Mouse (Mus musculus) hindbrain, embryonic 14.5 days (tissue): ENCODE results near the gene Actr1a. TPM values are rescaled to one million over a fixed set of nuclear protein-coding genes. Genes with fewer than 3 reads are reported as not detected.
A peak's percentile ranks its signal among the peaks of the same experiment; 100 is the strongest.

Source experiments
- ATAC-seq: fragments of 200-750 bp; cut with Nextera tagmentation; 2 replicates; pipeline ENCODE4 v1.8.0; 2017; ENCODE audit warnings: moderate number of reproducible peaks, mild to moderate bottlenecking, moderate TSS enrichment, moderate library complexity; ENCODE audit not compliant: low FRiP score
- DNase-seq: peaks from one replicate; pipeline ENCODE4 v3.0.0-alpha.2; 2015; ENCODE audit warnings: low spot score
- H3K27ac ChIP-seq: fragments of 300-500 bp; sonication (generic); 2 replicates; pipeline ENCODE4 v1.5.1; 2014; ENCODE audit warnings: mild to moderate bottlenecking, moderate library complexity
- H3K27me3 ChIP-seq: fragments of 300-500 bp; sonication (generic); 2 replicates; pipeline ENCODE4 v1.6.1; 2014; ENCODE audit warnings: mild to moderate bottlenecking, low read length, mixed read lengths; ENCODE audit not compliant: control insufficient read depth, insufficient read depth
- H3K36me3 ChIP-seq: fragments of 300-500 bp; sonication (generic); replicated peaks from 2 replicates; pipeline ENCODE4 v1.6.1; 2014; ENCODE audit not compliant: control insufficient read depth, insufficient read depth
- H3K4me1 ChIP-seq: fragments of 300-500 bp; sonication (generic); replicated peaks from 2 replicates; pipeline ENCODE4 v1.6.1; 2014; ENCODE audit warnings: antibody characterized with exemption, low read length, mixed read lengths; ENCODE audit not compliant: control insufficient read depth, insufficient read depth
- H3K4me2 ChIP-seq: fragments of 300-500 bp; sonication (generic); replicated peaks from 2 replicates; pipeline ENCODE4 v1.6.1; 2014; ENCODE audit warnings: mild to moderate bottlenecking, moderate library complexity
- H3K4me3 ChIP-seq: fragments of 300-500 bp; sonication (generic); replicated peaks from 2 replicates; pipeline ENCODE4 v1.5.1; 2014; ENCODE audit warnings: mild to moderate bottlenecking, low read length
- H3K9ac ChIP-seq: fragments of 300-500 bp; sonication (generic); 2 replicates; pipeline ENCODE4 v1.6.1; 2014
- H3K9me3 ChIP-seq: fragments of 300-500 bp; sonication (generic); 2 replicates; pipeline ENCODE4 v1.6.1; 2016; ENCODE audit warnings: low read length; ENCODE audit not compliant: control insufficient read depth
- WGBS: fragments of 180-500 bp; shearing (Covaris S2); extraction: QIAGEN DNeasy Blood & Tissue Kit; methylation state at CpG from one replicate; pipeline ENCODE4 v1.1.7; 2014; 5-methylcytosine and 5-hydroxymethylcytosine counted together
- polyA plus RNA-seq: library from polyadenylated mRNA; unstranded; fragments of >200 nt; fragmentation: Nextera tagmentation; extraction: Ambion mirVana; gene quantifications from 2 replicates; pipeline ENCODE4 v1.2.1, GENCODE M21; 2014

Actr1a gene
- polyA plus RNA-seq, 1 experiment from 2014 or later: 327 TPM

- Histone ChIP-seq H3K27ac (no peak overlapping the region), H3K9ac (no peak overlapping the region)
Observed at GRCm38 (mm10) chr19:46332721-46333339, 62.7 kb downstream of the Actr1a start.

GRCm38 (mm10) chr19:46331936-46332335 is 63.6 kb downstream of the Actr1a start:
- H3K36me3 ChIP-seq: peaks cover 25% of the 10 kb centered on the region
- H3K9me3 ChIP-seq: no peaks in the 10 kb centered on the region
- no peak overlapping the region for H3K9ac ChIP-seq
- 80% methylated on average over 3 of the region's 3 CpGs for WGBS
- no peaks in the 10 kb centered on the region for H3K27me3 ChIP-seq
- no peak overlapping the region; the same call in 1 of the 2 replicates for H3K4me2 ChIP-seq
- no peak overlapping the region for H3K4me3 ChIP-seq
- H3K27ac ChIP-seq: no peak overlapping the region
- peaks cover 28% of the 10 kb centered on the region for H3K4me1 ChIP-seq
- ATAC-seq (no peak), DNase-seq (no peak)

More at GRCm38 (mm10) chr19:46332721-46333339, 62.7 kb downstream of the Actr1a start:
- no peak for ATAC-seq
- WGBS: 37% methylated on average over 7 of the region's 7 CpGs
- Histone ChIP-seq H3K36me3 (peaks cover 25% of the 10 kb centered on the region), H3K4me3 (no peak overlapping the region), H3K4me2 (no peak overlapping the region), H3K9me3 (no peaks in the 10 kb centered on the region), H3K27me3 (no peaks in the 10 kb centered on the region), H3K4me1 (peaks cover 29% of the 10 kb centered on the region)
- DNase-seq: no peak

- ATAC-seq (no peak), DNase-seq (no peak)
- H3K27ac ChIP-seq: no peak overlapping the region
- no peak overlapping the region for H3K4me2 ChIP-seq
- no peaks in the 10 kb centered on the region for H3K9me3 ChIP-seq
- peaks cover 27% of the 10 kb centered on the region for H3K4me1 ChIP-seq
- H3K27me3 ChIP-seq: no peaks in the 10 kb centered on the region
- no peak overlapping the region for H3K9ac ChIP-seq
- peaks cover 25% of the 10 kb centered on the region for H3K36me3 ChIP-seq
- H3K4me3 ChIP-seq: no peak overlapping the region
- 93% methylated on average over 14 of the region's 14 CpGs for WGBS
Observed at GRCm38 (mm10) chr19:46331326-46331725, 64.2 kb downstream of the Actr1a start.

DNA sequence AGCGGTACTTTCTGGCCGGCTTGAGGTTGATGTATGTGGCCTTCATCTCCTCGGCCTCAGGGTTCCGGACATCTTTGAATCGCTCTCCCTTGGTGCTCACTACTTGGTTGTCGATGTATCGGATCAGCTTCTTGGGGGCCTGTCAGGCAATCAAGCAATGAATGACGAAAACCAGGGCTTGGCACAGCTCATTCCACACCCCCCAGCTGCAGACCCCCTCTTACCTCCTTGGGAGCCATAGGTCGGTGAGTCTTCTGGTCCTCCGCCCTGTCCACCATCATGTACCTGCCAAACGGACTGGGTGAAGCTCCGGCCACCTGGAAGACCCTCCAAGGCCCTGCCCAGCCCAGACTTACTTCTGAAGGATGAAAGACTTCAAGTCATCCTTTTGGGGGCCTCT is 64.9 kb downstream of the Actr1a start:
- no peak for DNase-seq
- no peak overlapping the region for H3K27ac ChIP-seq
- no peak overlapping the region for H3K4me2 ChIP-seq
- H3K9me3 ChIP-seq: no peaks in the 10 kb centered on the region
- ATAC-seq: no peak
- peaks cover 33% of the 10 kb centered on the region for H3K4me1 ChIP-seq
- WGBS: 93% methylated on average over 12 of the region's 12 CpGs
- H3K4me3 ChIP-seq: no peak overlapping the region
- H3K36me3 ChIP-seq: peaks cover 25% of the 10 kb centered on the region
- H3K27me3 ChIP-seq: no peaks in the 10 kb centered on the region
- no peak overlapping the region for H3K9ac ChIP-seq

DNA sequence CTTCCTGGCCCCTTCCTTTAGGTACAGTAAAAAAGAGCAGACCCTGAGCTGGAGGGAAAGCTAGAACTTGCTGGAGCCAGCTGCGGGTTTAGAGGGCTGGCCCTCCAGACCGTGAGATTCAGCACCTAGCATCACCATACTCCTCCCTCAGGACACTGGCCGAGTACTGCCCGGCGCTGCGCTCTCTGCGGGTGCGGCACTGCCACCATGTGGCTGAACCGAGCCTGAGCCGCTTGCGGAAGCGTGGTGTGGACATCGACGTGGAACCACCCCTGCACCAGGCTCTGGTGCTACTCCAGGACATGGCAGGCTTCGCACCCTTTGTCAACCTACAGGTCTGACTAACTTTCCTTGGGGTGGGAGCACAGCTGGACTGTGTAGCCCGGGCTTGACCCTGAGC is 65.6 kb downstream of the Actr1a start:
- WGBS: 7% methylated on average over 16 of the region's 16 CpGs
- peak; percentile 76 for DNase-seq
- peaks cover 25% of the 10 kb centered on the region for H3K36me3 ChIP-seq
- 0 out of 2 replicates have a peak overlapping the region, but pooled peaks have one; percentile 31 for H3K9ac ChIP-seq
- H3K4me1 ChIP-seq: peaks cover 40% of the 10 kb centered on the region
- H3K9me3 ChIP-seq: no peaks in the 10 kb centered on the region
- peak overlapping the region; percentile 100 for H3K4me2 ChIP-seq
- H3K27ac ChIP-seq: no peak overlapping the region; the same call in 1 of the 2 replicates
- ATAC-seq: no peak
- peaks cover 4% of the 10 kb centered on the region; the same call in 1 of the 2 replicates for H3K27me3 ChIP-seq
- peak overlapping the region; percentile 65 for H3K4me3 ChIP-seq

DNA sequence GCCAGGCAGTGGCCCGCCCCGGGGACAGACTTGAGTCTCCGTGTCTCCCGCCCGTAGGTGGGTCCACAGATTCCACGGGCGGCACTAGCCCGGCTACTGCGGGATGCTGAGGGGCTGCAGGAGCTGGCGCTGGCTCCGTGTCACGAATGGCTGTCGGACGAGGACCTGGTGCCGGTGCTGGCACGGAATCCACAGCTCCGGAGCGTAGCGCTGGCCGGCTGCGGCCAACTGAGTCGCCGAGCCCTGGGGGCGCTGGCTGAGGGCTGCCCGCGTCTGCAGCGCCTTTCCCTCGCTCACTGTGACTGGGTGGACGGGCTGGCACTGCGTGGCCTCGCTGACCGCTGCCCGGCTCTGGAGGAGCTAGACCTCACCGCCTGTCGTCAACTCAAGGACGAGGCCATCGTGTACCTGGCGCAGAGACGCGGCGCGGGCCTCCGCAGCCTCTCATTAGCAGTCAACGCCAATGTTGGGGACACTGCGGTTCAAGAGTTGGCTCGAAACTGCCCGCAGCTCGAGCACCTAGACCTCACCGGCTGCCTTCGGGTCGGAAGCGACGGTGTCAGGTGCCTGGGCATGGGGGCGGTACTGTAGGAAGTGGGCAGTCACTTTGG is 66.4 kb downstream of the Actr1a start:
- Histone ChIP-seq H3K27ac (peak overlapping the region; percentile 97), H3K27me3 (peaks cover 10% of the 10 kb centered on the region), H3K4me1 (peaks cover 45% of the 10 kb centered on the region), H3K9me3 (no peaks in the 10 kb centered on the region), H3K36me3 (peaks cover 25% of the 10 kb centered on the region), H3K9ac (peak overlapping the region; percentile 74), H3K4me3 (peak overlapping the region; percentile 65), H3K4me2 (peak overlapping the region; percentile 100)
- DNase-seq (no peak), ATAC-seq (peak; percentile 18; the same call in 1 of the 2 replicates)
- WGBS: 2% methylated on average over 54 of the region's 54 CpGs

GRCm38 (mm10) chr19:46328081-46329030 is 67.2 kb downstream of the Actr1a start, which contains the start of gene Fbxl15:
Gene Fbxl15, plus strand, starts transcription at chr19:46328184.
- WGBS: under 1% methylated on average over 79 of the region's 81 CpGs
- peak; percentile 95 for DNase-seq
- peak within 1 kb of the TSS; percentile 65 for H3K4me3 ChIP-seq
- H3K36me3 ChIP-seq: peaks cover 25% of the 10 kb centered on the region
- H3K9me3 ChIP-seq: no peaks in the 10 kb centered on the region
- H3K27ac ChIP-seq: peak within 1 kb of the TSS; percentile 97
- H3K4me1 ChIP-seq: peaks cover 45% of the 10 kb centered on the region
- H3K9ac ChIP-seq: peak within 1 kb of the TSS; percentile 74
- ATAC-seq: peak; percentile 88
- H3K4me2 ChIP-seq: peak within 1 kb of the TSS; percentile 100
- H3K27me3 ChIP-seq: peaks cover 10% of the 10 kb centered on the region

DNA sequence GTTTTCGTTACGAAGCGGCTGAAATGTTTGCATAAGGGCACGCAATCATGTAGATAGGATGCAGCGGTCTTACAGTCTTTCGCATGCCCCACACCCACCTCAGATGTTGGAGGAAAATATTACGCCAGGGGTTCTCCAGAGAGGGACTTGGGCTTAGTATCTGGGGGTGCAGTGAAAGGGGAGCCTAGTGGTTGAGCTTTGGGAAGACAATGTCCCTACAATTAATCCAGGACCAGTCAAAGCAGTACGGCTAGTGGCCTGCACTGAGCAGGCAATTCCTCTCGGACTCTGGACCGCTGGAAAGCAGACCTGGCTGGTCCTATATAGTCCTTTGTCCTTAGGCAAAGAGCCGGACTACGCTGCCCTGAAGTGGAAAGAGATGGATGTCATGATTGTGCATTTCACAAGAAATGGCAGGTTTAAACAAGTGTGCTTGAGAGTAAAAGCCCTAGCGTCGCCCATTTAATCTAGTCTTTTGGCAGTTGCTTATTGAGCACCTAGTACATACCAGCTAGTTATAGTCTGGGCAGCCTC is 68.0 kb downstream of the Actr1a start:
- Histone ChIP-seq H3K36me3 (peaks cover 29% of the 10 kb centered on the region), H3K27ac (peak overlapping the region; percentile 97), H3K4me2 (peak overlapping the region; percentile 100), H3K4me1 (peaks cover 52% of the 10 kb centered on the region), H3K9ac (peak overlapping the region; percentile 74), H3K4me3 (peak overlapping the region; percentile 65), H3K9me3 (no peaks in the 10 kb centered on the region), H3K27me3 (peaks cover 10% of the 10 kb centered on the region)
- DNase-seq (no peak), ATAC-seq (no peak)
- WGBS: 35% methylated on average over 14 of the region's 14 CpGs
